Mouse (Mus musculus): Measurements from ENCODE around the gene Kcnh1. TPM values are rescaled to one million over a fixed set of nuclear protein-coding genes. Genes with fewer than 3 reads are reported as not detected.
A peak's percentile ranks its signal among the peaks of the same experiment; 100 is the strongest.

Kcnh1 gene
- total and polyA plus RNA-seq, 2 experiments from 2014 or later: 0.10 to 0.31 TPM

GRCm38 (mm10) chr1:192189056-192189455 is 1.5 kb upstream of the Kcnh1 start:
- no peak overlapping the region for H3K4me3 ChIP-seq (ENCODE audit: low read depth, low read length)
- DNase-seq (ENCODE audit: low spot score): peak; percentile 56
- no peak overlapping the region for H3K9ac ChIP-seq (replicated peaks; ENCODE audit: low read depth, low read length)
- H3K4me1 ChIP-seq (ENCODE audit: control insufficient read depth, insufficient read depth): no peaks in the 10 kb centered on the region
- H3K27me3 ChIP-seq (ENCODE audit: control insufficient read depth, insufficient read depth, low read length): peaks cover 46% of the 10 kb centered on the region
- no peaks in the 10 kb centered on the region for H3K36me3 ChIP-seq (replicated peaks; ENCODE audit: control insufficient read depth, insufficient read depth, low read length)
- H3K4me2 ChIP-seq (ENCODE audit: low read depth, low read length): no peak overlapping the region
- no peaks in the 10 kb centered on the region for H3K9me3 ChIP-seq (replicated peaks; ENCODE audit: control insufficient read depth, low read length)
- H3K27ac ChIP-seq (ENCODE audit: low read depth): no peak overlapping the region
- 3% methylated on average over 4 of the region's 4 CpGs for WGBS
- no peak for ATAC-seq (ENCODE audit: insufficient read depth, low read depth)
- TF ChIP-seq CTCF (IDR thresholded peaks at IDR 0.05; ENCODE audit: low read depth): peak; percentile 76
- no peak for TF ChIP-seq EP300 (IDR thresholded peaks at IDR 0.05; ENCODE audit: low read depth)

- Histone ChIP-seq H3K4me3 (ENCODE audit: low read depth, low read length) (no peak overlapping the region), H3K36me3 (replicated peaks; ENCODE audit: control insufficient read depth, insufficient read depth, low read length) (no peaks in the 10 kb centered on the region), H3K9ac (replicated peaks; ENCODE audit: low read depth, low read length) (no peak overlapping the region), H3K27me3 (ENCODE audit: control insufficient read depth, insufficient read depth, low read length) (peaks cover 46% of the 10 kb centered on the region), H3K9me3 (replicated peaks; ENCODE audit: control insufficient read depth, low read length) (no peaks in the 10 kb centered on the region), H3K4me2 (ENCODE audit: low read depth, low read length) (no peak overlapping the region), H3K4me1 (ENCODE audit: control insufficient read depth, insufficient read depth) (no peaks in the 10 kb centered on the region), H3K27ac (ENCODE audit: low read depth) (no peak overlapping the region)
- DNase-seq (ENCODE audit: low spot score): no peak
- WGBS: 81% methylated on average over 11 of the region's 11 CpGs
- ATAC-seq (ENCODE audit: insufficient read depth, low read depth): no peak
- no peak for TF ChIP-seq CTCF (IDR thresholded peaks at IDR 0.05; ENCODE audit: low read depth)
- no peak for TF ChIP-seq EP300 (IDR thresholded peaks at IDR 0.05; ENCODE audit: low read depth)
Measured at GRCm38 (mm10) chr1:192189771-192190170, 803 bp upstream of the Kcnh1 start.

GRCm38 (mm10) chr1:192191322-192191639 is 707 bp downstream of the Kcnh1 start:
- H3K4me3 ChIP-seq (ENCODE audit: low read depth, low read length): peak overlapping the region; percentile 47
- H3K4me2 ChIP-seq (ENCODE audit: low read depth, low read length): peak overlapping the region; percentile 79
- no peaks in the 10 kb centered on the region for H3K36me3 ChIP-seq (replicated peaks; ENCODE audit: control insufficient read depth, insufficient read depth, low read length)
- H3K4me1 ChIP-seq (ENCODE audit: control insufficient read depth, insufficient read depth): no peaks in the 10 kb centered on the region
- peaks cover 46% of the 10 kb centered on the region for H3K27me3 ChIP-seq (ENCODE audit: control insufficient read depth, insufficient read depth, low read length)
- H3K27ac ChIP-seq (ENCODE audit: low read depth): no peak overlapping the region
- no peaks in the 10 kb centered on the region for H3K9me3 ChIP-seq (replicated peaks; ENCODE audit: control insufficient read depth, low read length)
- 8% methylated on average over 13 of the region's 13 CpGs for WGBS
- no peak overlapping the region for H3K9ac ChIP-seq (replicated peaks; ENCODE audit: low read depth, low read length)
- no peak for TF ChIP-seq CTCF (IDR thresholded peaks at IDR 0.05; ENCODE audit: low read depth)
- ATAC-seq (ENCODE audit: insufficient read depth, low read depth): no peak
- no peak for DNase-seq (ENCODE audit: low spot score)

- Histone ChIP-seq H3K4me3 (ENCODE audit: low read depth, low read length) (no peak overlapping the region), H3K9ac (replicated peaks; ENCODE audit: low read depth, low read length) (no peak overlapping the region), H3K4me1 (ENCODE audit: control insufficient read depth, insufficient read depth) (no peaks in the 10 kb centered on the region), H3K27me3 (ENCODE audit: control insufficient read depth, insufficient read depth, low read length) (peaks cover 46% of the 10 kb centered on the region), H3K9me3 (replicated peaks; ENCODE audit: control insufficient read depth, low read length) (no peaks in the 10 kb centered on the region), H3K36me3 (replicated peaks; ENCODE audit: control insufficient read depth, insufficient read depth, low read length) (no peaks in the 10 kb centered on the region), H3K4me2 (ENCODE audit: low read depth, low read length) (no peak overlapping the region), H3K27ac (ENCODE audit: low read depth) (no peak overlapping the region)
- TF ChIP-seq CTCF (IDR thresholded peaks at IDR 0.05; ENCODE audit: low read depth) (no peak), EP300 (IDR thresholded peaks at IDR 0.05; ENCODE audit: low read depth) (no peak)
- DNase-seq (ENCODE audit: low spot score) (no peak), ATAC-seq (ENCODE audit: insufficient read depth, low read depth) (no peak)
- WGBS: 57% methylated on average over 8 of the region's 8 CpGs
Measured at GRCm38 (mm10) chr1:192191859-192192258, 1.3 kb downstream of the Kcnh1 start.

DNA sequence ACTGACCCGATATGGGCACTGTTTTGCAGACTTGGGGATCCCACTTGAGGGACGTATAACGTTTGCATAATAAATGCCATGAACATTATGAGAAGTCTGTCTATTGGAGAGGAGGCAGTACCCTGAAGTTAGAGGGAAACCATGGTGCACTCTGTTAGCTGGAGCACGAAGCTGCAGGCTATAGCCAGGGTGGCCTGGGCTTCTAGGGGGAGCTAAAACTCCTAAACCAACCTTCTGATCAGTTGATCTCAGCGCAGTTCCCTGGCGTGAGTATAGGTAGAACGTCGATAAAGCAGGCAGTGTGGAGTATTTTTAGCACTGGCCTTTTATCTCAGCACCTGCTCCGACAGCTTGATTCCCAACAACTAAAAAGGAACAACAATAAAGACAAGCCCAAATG is 2.1 kb downstream of the Kcnh1 start:
- no peak overlapping the region for H3K9ac ChIP-seq (replicated peaks; ENCODE audit: low read depth, low read length)
- no peaks in the 10 kb centered on the region for H3K36me3 ChIP-seq (replicated peaks; ENCODE audit: control insufficient read depth, insufficient read depth, low read length)
- no peaks in the 10 kb centered on the region for H3K9me3 ChIP-seq (replicated peaks; ENCODE audit: control insufficient read depth, low read length)
- H3K27me3 ChIP-seq (ENCODE audit: control insufficient read depth, insufficient read depth, low read length): peaks cover 46% of the 10 kb centered on the region
- no peak overlapping the region for H3K4me3 ChIP-seq (ENCODE audit: low read depth, low read length)
- no peaks in the 10 kb centered on the region for H3K4me1 ChIP-seq (ENCODE audit: control insufficient read depth, insufficient read depth)
- WGBS: 52% methylated on average over 9 of the region's 9 CpGs
- TF ChIP-seq EP300 (IDR thresholded peaks at IDR 0.05; ENCODE audit: low read depth): no peak
- TF ChIP-seq CTCF (IDR thresholded peaks at IDR 0.05; ENCODE audit: low read depth): no peak
- no peak overlapping the region for H3K27ac ChIP-seq (ENCODE audit: low read depth)
- no peak overlapping the region for H3K4me2 ChIP-seq (ENCODE audit: low read depth, low read length)
- ATAC-seq (ENCODE audit: insufficient read depth, low read depth) (no peak), DNase-seq (ENCODE audit: low spot score) (no peak)

DNA sequence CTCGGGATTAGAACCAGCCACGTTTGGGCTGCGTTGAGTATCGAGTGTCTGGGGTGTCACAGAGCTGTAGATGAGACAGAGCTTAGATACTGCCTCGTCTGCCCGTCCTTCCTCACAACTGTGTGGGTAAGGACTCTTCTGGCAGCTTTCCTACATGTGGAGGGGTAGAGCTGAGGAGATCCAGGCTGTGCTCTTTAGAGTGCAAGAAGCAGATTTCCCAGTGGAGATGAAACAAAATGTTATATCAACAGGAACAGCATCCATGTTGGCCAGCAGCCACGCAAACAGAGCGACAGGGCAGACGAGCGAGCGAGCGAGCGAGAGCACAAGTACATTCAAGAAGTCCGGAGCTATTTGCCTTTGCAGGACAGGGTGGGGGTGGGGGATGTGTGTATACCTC is 3.1 kb downstream of the Kcnh1 start:
- DNase-seq (ENCODE audit: low spot score) (no peak), ATAC-seq (ENCODE audit: insufficient read depth, low read depth) (no peak)
- Histone ChIP-seq H3K36me3 (replicated peaks; ENCODE audit: control insufficient read depth, insufficient read depth, low read length) (no peaks in the 10 kb centered on the region), H3K9me3 (replicated peaks; ENCODE audit: control insufficient read depth, low read length) (no peaks in the 10 kb centered on the region), H3K4me1 (ENCODE audit: control insufficient read depth, insufficient read depth) (no peaks in the 10 kb centered on the region), H3K27me3 (ENCODE audit: control insufficient read depth, insufficient read depth, low read length) (peaks cover 40% of the 10 kb centered on the region), H3K4me3 (ENCODE audit: low read depth, low read length) (no peak overlapping the region), H3K27ac (ENCODE audit: low read depth) (no peak overlapping the region), H3K4me2 (ENCODE audit: low read depth, low read length) (no peak overlapping the region), H3K9ac (replicated peaks; ENCODE audit: low read depth, low read length) (no peak overlapping the region)
- TF ChIP-seq CTCF (IDR thresholded peaks at IDR 0.05; ENCODE audit: low read depth) (no peak), EP300 (IDR thresholded peaks at IDR 0.05; ENCODE audit: low read depth) (no peak)
- 50% methylated on average over 14 of the region's 14 CpGs for WGBS

All from heart, postnatal 0 days (tissue).